In the genomic region with DNA sequence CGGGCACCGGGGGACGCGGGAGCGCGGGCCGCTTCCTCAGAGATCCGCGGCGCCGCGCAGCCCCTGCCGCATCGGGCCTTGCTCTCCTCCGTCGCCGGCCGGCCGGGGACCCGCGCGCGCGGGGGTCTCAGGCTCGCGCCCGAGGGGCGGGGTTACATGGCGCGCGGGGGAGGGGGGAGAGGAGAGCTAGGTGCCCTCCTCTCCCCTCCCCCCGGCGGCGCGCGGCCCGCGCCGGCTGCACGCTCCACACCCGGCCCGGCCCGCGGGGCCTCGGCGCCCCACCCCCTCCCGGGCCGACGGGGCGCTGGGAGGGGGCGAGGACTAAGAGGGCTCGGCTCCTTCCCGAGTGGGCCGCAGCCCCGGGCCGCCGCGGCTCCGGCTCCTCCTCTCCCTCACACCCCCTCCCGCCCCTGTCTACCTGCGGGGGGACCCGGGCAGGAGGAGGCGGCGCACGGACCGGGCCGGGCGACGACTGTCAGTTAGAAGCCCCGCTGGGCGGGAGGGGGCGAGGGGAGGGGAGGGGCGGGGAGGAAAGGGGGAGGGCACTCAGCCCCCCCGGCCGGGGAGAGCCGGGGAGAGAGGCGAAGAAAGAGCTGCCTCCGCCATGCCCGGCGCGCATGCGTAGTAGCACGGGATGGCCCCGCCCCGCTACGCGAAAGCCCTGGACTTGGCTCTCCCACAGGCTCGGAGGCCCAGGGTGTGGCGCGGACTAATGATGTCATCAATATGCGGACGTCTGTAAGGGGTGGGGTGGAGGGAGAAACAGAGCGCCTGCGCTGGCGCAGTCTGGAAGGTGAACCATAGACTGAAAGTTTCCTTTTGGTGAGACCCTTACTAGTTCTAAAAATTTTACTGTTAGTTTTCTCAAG, we compare ENCODE assay signal across 8 mouse cellular contexts. TPM values are rescaled to one million over a fixed set of nuclear protein-coding genes. Genes with fewer than 3 reads are reported as not detected.
DNase-seq lines count a peak whose midpoint lies in the region; ATAC-seq lines count a peak whose summit lies in the region.

A gene (minus strand): TSS at position 73 of the 869 bp plus-strand sequence.

- no peaks in the 10 kb centered on the region for H3K4me1 ChIP-seq in hindbrain, embryonic 11.5 days (replicated peaks; ENCODE audit: control insufficient read depth, insufficient read depth, low read length)

- no peaks in the 10 kb centered on the region for H3K36me3 ChIP-seq in hindbrain, embryonic 11.5 days (ENCODE audit: control insufficient read depth, insufficient read depth, low read length)

- WGBS in hindbrain, embryonic 11.5 days, result under 1% methylated on average over 58 of the region's 95 CpGs

- H3K27ac ChIP-seq in hindbrain, embryonic 11.5 days (ENCODE audit: low read depth, low read length), result peak within 1 kb of the TSS; percentile 96

- no peaks in the 10 kb centered on the region for H3K9me3 ChIP-seq in hindbrain, embryonic 11.5 days (ENCODE audit: control insufficient read depth, low read length)

- peak; percentile 99 for DNase-seq in Muller cell, postnatal 12 days (ENCODE audit: inconsistent ontology term)
- DNase-seq in cerebellum, adult 9-11 months, result peak; percentile 99
- DNase-seq in frontal cortex, adult 2 months (ENCODE audit: extremely low spot score in 1 of 2, low spot score in 1 of 2), result peak; percentile 95 to 99
- DNase-seq in hindbrain, embryonic 11.5 days (ENCODE audit: low spot score), result peak; percentile 99
- DNase-seq in layer of hippocampus, postnatal 10 days (ENCODE audit: low spot score in 2 of 2), result peak; percentile 99
- DNase-seq in lung, postnatal 10 days, result peak; percentile 99
- DNase-seq in ovary, postnatal 36 days (ENCODE audit: low spot score), result peak; percentile 98
- DNase-seq in thymus, postnatal 25 days, result peak; percentile 98

- H3K9ac ChIP-seq in hindbrain, embryonic 11.5 days (ENCODE audit: low read depth, low read length), result peak within 1 kb of the TSS; percentile 84

- H3K27me3 ChIP-seq in hindbrain, embryonic 11.5 days (ENCODE audit: control insufficient read depth, insufficient read depth, low read length), result no peaks in the 10 kb centered on the region

- H3K4me2 ChIP-seq in hindbrain, embryonic 11.5 days (replicated peaks; ENCODE audit: low read depth, low read length), result peak within 1 kb of the TSS; percentile 87

- ATAC-seq in hindbrain, embryonic 11.5 days (ENCODE audit: low FRiP score), result peak; percentile 95

- H3K4me3 ChIP-seq in hindbrain, embryonic 11.5 days (ENCODE audit: low read depth, low read length), result peak within 1 kb of the TSS; percentile 82

RNA-seq across cellular contexts. Expression of the gene that starts here (rescaled TPM):
- polyA plus RNA-seq in frontal cortex, adult 2 months (2012; rRNA removed), result 25.5 and 32.5 TPM in 2 replicates
- 9.0 and 9.8 TPM in 2 replicates for polyA plus RNA-seq in hindbrain, embryonic 11.5 days (2014; fragmentation: Nextera tagmentation; extraction: Ambion mirVana)
- total RNA-seq in layer of hippocampus, postnatal 10 days (2021), result 10 to 100 TPM; 26.5 to 29.8 TPM

Comparison
In these comparisons a context has a peak if more than half of its experiments do, and no peak if none do; other contexts are left out.
1. Peak in every context shown above with its lines: DNase-seq, ATAC-seq, H3K4me3 ChIP-seq and H3K27ac ChIP-seq.